Mouse (Mus musculus) liver, embryonic 13.5 days (tissue): ENCODE results near the gene Mbd6. TPM values are rescaled to one million over a fixed set of nuclear protein-coding genes. Genes with fewer than 3 reads are reported as not detected.
A peak's percentile ranks its signal among the peaks of the same experiment; 100 is the strongest.

Experiments
- ATAC-seq: fragments of 200-750 bp; cut with Nextera tagmentation; 2 replicates; pipeline ENCODE4 v1.8.0; 2017; ENCODE audit warnings: low read depth, mild to moderate bottlenecking, moderate number of reproducible peaks, moderate library complexity
- DNase-seq: peaks from one replicate; pipeline ENCODE4 v3.0.0; 2022
- H3K27ac ChIP-seq: fragments of 300-500 bp; sonication (generic); 2 replicates; pipeline ENCODE4 v1.5.1; 2015; ENCODE audit warnings: moderate library complexity, mild to moderate bottlenecking, inconsistent platforms
- H3K27me3 ChIP-seq: fragments of 300-500 bp; sonication (generic); 2 replicates; pipeline ENCODE4 v1.6.1; 2015; ENCODE audit warnings: mild to moderate bottlenecking, inconsistent platforms
- H3K36me3 ChIP-seq: fragments of 300-500 bp; sonication (generic); 2 replicates; pipeline ENCODE4 v1.6.1; 2015; ENCODE audit warnings: mild to moderate bottlenecking, inconsistent platforms
- H3K4me1 ChIP-seq: fragments of 300-500 bp; sonication (generic); replicated peaks from 2 replicates; pipeline ENCODE4 v1.6.1; 2015; ENCODE audit warnings: inconsistent platforms
- H3K4me2 ChIP-seq: fragments of 300-500 bp; sonication (generic); 2 replicates; pipeline ENCODE4 v1.6.1; 2015; ENCODE audit warnings: inconsistent platforms, mild to moderate bottlenecking, moderate library complexity
- H3K4me3 ChIP-seq: fragments of 300-500 bp; sonication (generic); replicated peaks from 2 replicates; pipeline ENCODE4 v1.5.1; 2015; ENCODE audit warnings: mild to moderate bottlenecking, inconsistent platforms
- H3K9ac ChIP-seq: fragments of 300-500 bp; sonication (generic); 2 replicates; pipeline ENCODE4 v1.6.1; 2015; ENCODE audit warnings: mild to moderate bottlenecking, inconsistent platforms
- H3K9me3 ChIP-seq: fragments of 300-500 bp; sonication (generic); replicated peaks from 2 replicates; pipeline ENCODE4 v1.6.1; 2016; ENCODE audit warnings: inconsistent platforms
- WGBS: fragments of 180-500 bp; shearing (Covaris S2); methylation state at CpG from one replicate; pipeline ENCODE4 v1.1.7; 2015; ENCODE audit not compliant: insufficient replicate concordance; 5-methylcytosine and 5-hydroxymethylcytosine counted together
- polyA plus RNA-seq: library from polyadenylated mRNA; unstranded; fragments of >200 nt; fragmentation: Nextera tagmentation; extraction: Ambion mirVana; gene quantifications from 2 replicates; pipeline ENCODE4 v1.2.1, GENCODE M21; 2015

The Mbd6 gene
- polyA plus RNA-seq, 1 experiment from 2014 or later, result 6.5 TPM

- Histone ChIP-seq H3K27ac (peak overlapping the region; percentile 100), H3K4me2 (no peak overlapping the region), H3K4me1 (peaks cover 42% of the 10 kb centered on the region), H3K4me3 (no peak overlapping the region; the same call in 1 of the 2 replicates), H3K9ac (no peak overlapping the region), H3K36me3 (peaks cover 76% of the 10 kb centered on the region), H3K9me3 (no peaks in the 10 kb centered on the region), H3K27me3 (no peaks in the 10 kb centered on the region)
- ATAC-seq, result no peak
- DNase-seq, result no peak
- WGBS, result 87% methylated on average over 10 of the region's 10 CpGs
Measured at GRCm38 (mm10) chr10:127294895-127295510, 6.2 kb upstream of the Mbd6 start.

- peak overlapping the region; percentile 88 for H3K4me2 ChIP-seq
- peak overlapping the region; percentile 100 for H3K27ac ChIP-seq
- ATAC-seq, result no peak
- H3K4me1 ChIP-seq, result peaks cover 51% of the 10 kb centered on the region
- no peak for DNase-seq
- H3K9me3 ChIP-seq, result no peaks in the 10 kb centered on the region
- H3K9ac ChIP-seq, result peak overlapping the region; percentile 84
- H3K36me3 ChIP-seq, result peaks cover 62% of the 10 kb centered on the region
- H3K27me3 ChIP-seq, result no peaks in the 10 kb centered on the region
- 90% methylated on average over 3 of the region's 3 CpGs for WGBS
- peak overlapping the region; percentile 78; the same call in 1 of the 2 replicates for H3K4me3 ChIP-seq
Measured at GRCm38 (mm10) chr10:127293590-127294113, 4.8 kb upstream of the Mbd6 start.

DNA sequence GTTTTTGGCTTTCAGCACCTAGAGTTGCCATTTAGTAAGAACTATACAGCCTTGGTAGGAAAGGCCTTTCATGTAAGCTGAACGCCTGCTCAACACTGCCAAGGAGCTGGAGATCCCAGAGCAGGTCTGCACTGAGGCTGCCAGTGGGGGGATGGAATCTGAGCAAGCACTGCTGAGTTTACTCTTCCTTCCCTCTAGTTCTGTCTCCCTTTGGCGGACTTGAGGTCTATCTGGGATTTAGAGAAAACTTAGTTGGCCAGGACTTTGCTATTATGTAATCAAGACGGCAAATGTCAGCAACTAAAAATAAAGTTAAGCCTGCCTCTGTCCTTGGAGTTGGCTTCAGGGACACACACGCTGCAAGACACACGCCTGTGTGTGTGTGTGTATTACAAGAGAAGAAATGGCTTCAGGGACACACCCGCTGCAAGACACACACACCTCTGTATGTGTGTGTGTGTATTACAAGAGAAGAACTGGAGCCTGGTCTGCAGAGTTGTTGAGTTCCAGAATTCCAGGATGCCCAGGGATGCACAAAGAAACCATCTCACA, 4.2 kb upstream of the Mbd6 start:
- H3K27me3 ChIP-seq, result no peaks in the 10 kb centered on the region
- peak overlapping the region; percentile 84 for H3K9ac ChIP-seq
- no peak for ATAC-seq
- no peak for DNase-seq
- H3K4me2 ChIP-seq, result peak overlapping the region; percentile 88
- H3K9me3 ChIP-seq, result no peaks in the 10 kb centered on the region
- H3K27ac ChIP-seq, result peak overlapping the region; percentile 100
- WGBS, result 73% methylated on average over 6 of the region's 6 CpGs
- H3K4me1 ChIP-seq, result peaks cover 53% of the 10 kb centered on the region
- peaks cover 57% of the 10 kb centered on the region for H3K36me3 ChIP-seq
- H3K4me3 ChIP-seq, result peak overlapping the region; percentile 78

DNA sequence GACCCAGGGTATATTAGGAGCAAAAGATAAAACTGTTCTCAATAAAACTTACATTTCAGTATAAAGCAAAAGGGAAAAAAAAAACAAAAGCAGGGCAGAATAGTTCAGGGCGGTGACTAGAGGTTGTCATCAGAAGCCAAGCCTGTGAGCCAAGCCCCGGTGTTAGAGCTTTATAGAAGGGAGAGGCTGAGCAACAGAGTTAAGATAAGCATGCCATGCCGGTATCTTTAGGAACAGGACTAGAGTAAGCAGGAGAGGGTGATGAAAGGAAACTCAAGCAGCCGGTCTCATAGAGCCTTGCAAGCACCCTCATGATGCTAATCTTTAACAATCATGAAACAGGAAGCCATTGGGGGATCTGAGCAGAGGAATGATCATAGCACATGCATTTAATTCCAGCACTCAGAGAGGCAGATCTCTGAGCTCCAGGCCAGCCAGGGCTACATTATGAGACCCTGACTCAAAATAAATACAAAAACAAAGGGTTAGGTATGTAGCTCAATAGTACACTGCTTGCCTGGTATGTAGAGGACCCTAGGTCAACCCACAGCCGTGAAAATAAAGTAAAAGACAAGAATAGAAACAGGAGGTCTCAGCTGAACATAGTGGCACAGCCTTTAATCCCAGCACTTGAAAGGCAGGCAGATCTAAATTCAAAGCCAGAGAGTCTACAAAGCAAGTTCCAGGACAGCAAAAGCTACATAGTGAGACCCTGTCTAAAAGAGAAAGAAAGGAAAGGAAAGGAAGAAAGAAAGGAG, 3.2 kb upstream of the Mbd6 start:
- ATAC-seq (peak; percentile 63), DNase-seq (peak; percentile 75)
- Histone ChIP-seq H3K9ac (peak overlapping the region; percentile 84), H3K4me3 (peak overlapping the region; percentile 78), H3K27me3 (no peaks in the 10 kb centered on the region), H3K36me3 (peaks cover 52% of the 10 kb centered on the region), H3K9me3 (no peaks in the 10 kb centered on the region), H3K27ac (peak overlapping the region; percentile 100), H3K4me2 (peak overlapping the region; percentile 88), H3K4me1 (peaks cover 63% of the 10 kb centered on the region)
- WGBS, result 7% methylated on average over 5 of the region's 5 CpGs

- peaks cover 52% of the 10 kb centered on the region for H3K36me3 ChIP-seq
- peak overlapping the region; percentile 78 for H3K4me3 ChIP-seq
- ATAC-seq (peak; percentile 35), DNase-seq (peak; percentile 74)
- peak overlapping the region; percentile 100 for H3K27ac ChIP-seq
- H3K9me3 ChIP-seq, result no peaks in the 10 kb centered on the region
- WGBS, result 2% methylated on average over 19 of the region's 19 CpGs
- no peaks in the 10 kb centered on the region for H3K27me3 ChIP-seq
- H3K9ac ChIP-seq, result peak overlapping the region; percentile 84
- peak overlapping the region; percentile 88 for H3K4me2 ChIP-seq
- H3K4me1 ChIP-seq, result peaks cover 71% of the 10 kb centered on the region
Measured at GRCm38 (mm10) chr10:127290930-127291880, 2.4 kb upstream of the Mbd6 start.

- ATAC-seq (peak; percentile 80), DNase-seq (peak; percentile 100)
- Histone ChIP-seq H3K4me2 (peak overlapping the region; percentile 88), H3K9me3 (no peaks in the 10 kb centered on the region), H3K4me3 (peak overlapping the region; percentile 78), H3K27ac (peak overlapping the region; percentile 100), H3K36me3 (peaks cover 52% of the 10 kb centered on the region), H3K4me1 (peaks cover 79% of the 10 kb centered on the region), H3K9ac (peak overlapping the region; percentile 96), H3K27me3 (no peaks in the 10 kb centered on the region)
- under 1% methylated on average over 43 of the region's 47 CpGs for WGBS
Measured at GRCm38 (mm10) chr10:127290307-127290929, 1.6 kb upstream of the Mbd6 start.

DNA sequence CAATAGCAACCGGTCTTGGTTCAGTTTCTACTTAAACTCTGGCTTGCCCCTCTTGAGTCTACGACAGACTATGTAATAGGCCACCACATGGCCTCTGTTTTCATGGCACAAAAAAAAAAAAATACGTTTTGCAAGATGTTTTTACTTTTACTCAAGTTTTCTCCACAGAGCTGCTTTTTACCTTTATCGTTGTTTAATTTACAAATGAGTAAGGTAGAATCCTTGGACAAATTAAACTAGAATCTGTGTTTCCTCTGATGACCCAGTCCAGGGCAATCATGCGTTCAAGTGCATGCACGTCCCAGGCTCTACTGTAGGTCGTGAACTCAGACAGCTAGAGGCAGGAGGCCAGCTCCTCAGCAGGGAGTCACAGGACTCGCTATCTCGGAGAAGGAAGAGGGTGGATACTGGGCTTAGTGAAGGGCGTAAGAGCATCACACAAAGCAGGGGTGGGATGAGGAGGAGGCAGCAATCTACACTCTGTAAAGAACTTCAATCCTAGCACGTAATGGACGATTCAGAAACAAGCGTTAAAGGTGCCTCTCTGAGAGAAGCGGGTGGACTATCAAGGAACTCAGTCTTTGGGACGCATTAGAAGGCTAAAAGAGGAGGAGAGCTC, 864 bp upstream of the Mbd6 start:
- H3K4me1 ChIP-seq, result peaks cover 78% of the 10 kb centered on the region
- H3K4me3 ChIP-seq, result peak overlapping the region; percentile 78
- H3K36me3 ChIP-seq, result peaks cover 52% of the 10 kb centered on the region
- peak overlapping the region; percentile 100 for H3K27ac ChIP-seq
- ATAC-seq (peak; percentile 46), DNase-seq (peak; percentile 67)
- H3K27me3 ChIP-seq, result no peaks in the 10 kb centered on the region
- H3K9me3 ChIP-seq, result no peaks in the 10 kb centered on the region
- H3K9ac ChIP-seq, result peak overlapping the region; percentile 96
- WGBS, result under 1% methylated on average over 15 of the region's 15 CpGs
- H3K4me2 ChIP-seq, result peak overlapping the region; percentile 88

DNA sequence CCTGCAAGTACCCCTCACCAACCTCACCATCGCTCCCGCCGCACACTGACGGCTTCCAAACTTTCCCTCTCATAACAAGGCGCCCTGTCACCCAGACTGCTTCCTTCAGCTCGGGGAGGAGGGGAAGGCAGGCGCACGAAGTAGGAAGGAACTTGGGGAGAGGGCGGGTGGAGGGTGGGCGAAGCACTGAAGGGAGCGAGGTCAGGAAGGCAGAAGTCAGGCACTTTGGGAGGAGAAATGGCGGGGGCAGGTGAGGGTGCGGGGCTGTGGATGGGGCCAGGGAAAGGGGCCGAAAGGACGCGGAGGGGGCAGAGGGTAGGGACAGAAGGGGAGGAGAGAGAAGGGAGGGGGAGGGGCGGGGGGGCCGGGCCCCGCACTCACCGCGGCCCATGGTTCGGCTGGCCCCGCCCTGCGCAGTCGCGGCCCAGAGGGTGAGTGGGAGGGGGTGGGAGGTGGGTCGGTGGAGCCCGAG, 454 bp downstream of the Mbd6 start:
- ATAC-seq, result peak; percentile 0; the same call in 1 of the 2 replicates
- peak overlapping the region; percentile 78 for H3K4me3 ChIP-seq
- no peaks in the 10 kb centered on the region for H3K27me3 ChIP-seq
- H3K9me3 ChIP-seq, result no peaks in the 10 kb centered on the region
- H3K9ac ChIP-seq, result peak overlapping the region; percentile 96
- H3K4me2 ChIP-seq, result peak overlapping the region; percentile 88
- peak overlapping the region; percentile 100 for H3K27ac ChIP-seq
- under 1% methylated on average over 25 of the region's 28 CpGs for WGBS
- H3K36me3 ChIP-seq, result peaks cover 52% of the 10 kb centered on the region
- H3K4me1 ChIP-seq, result peaks cover 68% of the 10 kb centered on the region
- DNase-seq, result no peak

GRCm38 (mm10) chr10:127287936-127288293, 903 bp downstream of the Mbd6 start:
- peaks cover 63% of the 10 kb centered on the region for H3K4me1 ChIP-seq
- DNase-seq (no peak), ATAC-seq (no peak)

More at GRCm38 (mm10) chr10:127287936-127288293, 903 bp downstream of the Mbd6 start:
- no peaks in the 10 kb centered on the region for H3K27me3 ChIP-seq
- no peaks in the 10 kb centered on the region for H3K9me3 ChIP-seq
- H3K36me3 ChIP-seq, result peaks cover 52% of the 10 kb centered on the region
- WGBS, result 1% methylated on average over 3 of the region's 3 CpGs
- H3K4me2 ChIP-seq, result peak overlapping the region; percentile 88
- peak overlapping the region; percentile 78 for H3K4me3 ChIP-seq
- peak overlapping the region; percentile 96 for H3K9ac ChIP-seq
- peak overlapping the region; percentile 100 for H3K27ac ChIP-seq
